Mouse (Mus musculus): ENCODE measurements around the gene Cfap126. TPM values are rescaled to one million over a fixed set of nuclear protein-coding genes. Genes with fewer than 3 reads are reported as not detected.

Gene Cfap126
- total and polyA plus RNA-seq, 3 experiments: 0.69 to 3.5 TPM; not detected in 1

GRCm38 (mm10) chr1:171156644-171157043, 42.9 kb downstream of the Cfap126 start:
- H3K27ac ChIP-seq (ENCODE audit: control insufficient read depth, low read depth, low read length): no peak overlapping the region
- TF ChIP-seq USF1 (IDR thresholded peaks at IDR 0.05; ENCODE audit: low read depth, low read length) (no peak), RCOR1 (IDR thresholded peaks at IDR 0.05; ENCODE audit: low read depth, low read length) (no peak), USF2 (IDR thresholded peaks at IDR 0.05; ENCODE audit: borderline replicate concordance in 1 of 2, insufficient read depth in 1 of 2, low read depth in 1 of 2, low read length in 2 of 2) (no peak), TAL1 (IDR thresholded peaks at IDR 0.05; ENCODE audit: low read length) (no peak), BHLHE40 (IDR thresholded peaks at IDR 0.05; ENCODE audit: borderline replicate concordance, low read depth, low read length) (no peak)

GRCm38 (mm10) chr1:171157965-171158364, 44.2 kb downstream of the Cfap126 start:
- H3K79me2 ChIP-seq (ENCODE audit: control insufficient read depth, insufficient read depth, low read length, poor library complexity): no peaks in the 10 kb centered on the region
- no peak overlapping the region for H3K9ac ChIP-seq (ENCODE audit: control insufficient read depth, low read depth, low read length, poor library complexity, severe bottlenecking)
- H3K9me3 ChIP-seq (replicated peaks; ENCODE audit: insufficient read depth, low read length): no peaks in the 10 kb centered on the region
- no peak overlapping the region for H3K4me3 ChIP-seq (ENCODE audit: control insufficient read depth in 1 of 2, insufficient read depth in 1 of 2, low read depth in 2 of 2, low read length in 2 of 2)
- H3K27ac ChIP-seq (ENCODE audit: control insufficient read depth, low read depth, low read length): no peak overlapping the region
- no peak for DNase-seq (ENCODE audit: low read depth, low spot score)
- H3K4me1 ChIP-seq (ENCODE audit: control insufficient read depth in 1 of 2, insufficient read depth in 2 of 2, low read length in 2 of 2): peaks cover 0 to 9% of the 10 kb centered on the region in 2 experiments; a peak in 1 of 4 replicates
- TF ChIP-seq UBTF (IDR thresholded peaks at IDR 0.05; ENCODE audit: borderline replicate concordance, insufficient read depth, low read depth, low read length) (no peak), TBP (IDR thresholded peaks at IDR 0.05; ENCODE audit: low read depth, low read length) (peak; percentile 87), MAFK (IDR thresholded peaks at IDR 0.05; ENCODE audit: borderline replicate concordance, low read depth, low read length) (no peak), MXI1 (IDR thresholded peaks at IDR 0.05; ENCODE audit: low read depth, low read length) (no peak)
- no peaks in the 10 kb centered on the region; a peak in 1 of 4 replicates for H3K27me3 ChIP-seq (ENCODE audit: control insufficient read depth in 1 of 2, insufficient read depth in 2 of 2, low read length in 2 of 2)
- H3K36me3 ChIP-seq (ENCODE audit: control insufficient read depth in 1 of 2, insufficient read depth in 2 of 2, low read length in 2 of 2): no peaks in the 10 kb centered on the region

More at GRCm38 (mm10) chr1:171156644-171157043, 42.9 kb downstream of the Cfap126 start:
- DNase-seq (ENCODE audit: low read depth, low spot score): no peak
- Histone ChIP-seq H3K79me2 (ENCODE audit: control insufficient read depth, insufficient read depth, low read length, poor library complexity) (no peaks in the 10 kb centered on the region), H3K9ac (ENCODE audit: control insufficient read depth, low read depth, low read length, poor library complexity, severe bottlenecking) (no peak overlapping the region), H3K4me3 (ENCODE audit: control insufficient read depth in 1 of 2, insufficient read depth in 1 of 2, low read depth in 2 of 2, low read length in 2 of 2) (no peak overlapping the region), H3K9me3 (replicated peaks; ENCODE audit: insufficient read depth, low read length) (no peaks in the 10 kb centered on the region), H3K27me3 (ENCODE audit: control insufficient read depth in 1 of 2, insufficient read depth in 2 of 2, low read length in 2 of 2) (no peaks in the 10 kb centered on the region; a peak in 1 of 4 replicates), H3K4me1 (ENCODE audit: control insufficient read depth in 1 of 2, insufficient read depth in 2 of 2, low read length in 2 of 2) (peaks cover 0 to 18% of the 10 kb centered on the region in 2 experiments; a peak in 1 of 4 replicates), H3K36me3 (ENCODE audit: control insufficient read depth in 1 of 2, insufficient read depth in 2 of 2, low read length in 2 of 2) (peaks cover 0 to 10% of the 10 kb centered on the region in 2 experiments; a peak in 2 of 4 replicates)

- Histone ChIP-seq H3K9ac (ENCODE audit: control insufficient read depth, low read depth, low read length, poor library complexity, severe bottlenecking) (no peak overlapping the region), H3K4me1 (ENCODE audit: control insufficient read depth in 1 of 2, insufficient read depth in 2 of 2, low read length in 2 of 2) (peaks cover 0 to 9% of the 10 kb centered on the region in 2 experiments; a peak in 1 of 4 replicates), H3K9me3 (replicated peaks; ENCODE audit: insufficient read depth, low read length) (no peaks in the 10 kb centered on the region), H3K36me3 (ENCODE audit: control insufficient read depth in 1 of 2, insufficient read depth in 2 of 2, low read length in 2 of 2) (no peaks in the 10 kb centered on the region), H3K4me3 (ENCODE audit: control insufficient read depth in 1 of 2, insufficient read depth in 1 of 2, low read depth in 2 of 2, low read length in 2 of 2) (no peak overlapping the region), H3K27me3 (ENCODE audit: control insufficient read depth in 1 of 2, insufficient read depth in 2 of 2, low read length in 2 of 2) (no peaks in the 10 kb centered on the region; a peak in 1 of 4 replicates), H3K27ac (ENCODE audit: control insufficient read depth, low read depth, low read length) (no peak overlapping the region), H3K79me2 (ENCODE audit: control insufficient read depth, insufficient read depth, low read length, poor library complexity) (no peaks in the 10 kb centered on the region)
- DNase-seq (ENCODE audit: low read depth, low spot score): no peak
- TF ChIP-seq UBTF (IDR thresholded peaks at IDR 0.05; ENCODE audit: borderline replicate concordance, insufficient read depth, low read depth, low read length) (no peak), EP300 (IDR thresholded peaks at IDR 0.05; ENCODE audit: low read depth in 1 of 2, low read length in 2 of 2) (no peak), NELFE (IDR thresholded peaks at IDR 0.05; ENCODE audit: low read depth, low read length) (no peak), ZKSCAN1 (IDR thresholded peaks at IDR 0.05; ENCODE audit: low read depth, low read length) (no peak), MYB (IDR thresholded peaks at IDR 0.05; ENCODE audit: low read depth, low read length) (no peak), MAX (IDR thresholded peaks at IDR 0.05; ENCODE audit: low read length) (no peak), RCOR1 (IDR thresholded peaks at IDR 0.05; ENCODE audit: low read depth, low read length) (no peak), CTCF (IDR thresholded peaks at IDR 0.05 in 2 of 3, conservative IDR thresholded peaks at IDR 0.05 in 1 of 3; ENCODE audit: control insufficient read depth in 1 of 3, insufficient read depth in 1 of 3, low read depth in 2 of 3, low read length in 3 of 3, poor library complexity in 1 of 3, severe bottlenecking in 1 of 3) (no peak), ELF1 (IDR thresholded peaks at IDR 0.05; ENCODE audit: low read depth, low read length) (no peak), MAFK (IDR thresholded peaks at IDR 0.05; ENCODE audit: borderline replicate concordance, low read depth, low read length) (no peak), GATA1 (IDR thresholded peaks at IDR 0.05; ENCODE audit: low read depth, low read length) (no peak), MXI1 (IDR thresholded peaks at IDR 0.05; ENCODE audit: low read depth, low read length) (no peak), MYC (IDR thresholded peaks at IDR 0.05; ENCODE audit: low read depth, low read length) (no peak), ZC3H11A (IDR thresholded peaks at IDR 0.05; ENCODE audit: low read depth, low read length) (no peak), RAD21 (IDR thresholded peaks at IDR 0.05; ENCODE audit: low read depth, low read length) (no peak)
These were observed 45.8 kb downstream of the Cfap126 start for GRCm38 (mm10) chr1:171159485-171159975.

All from MEL (cell line).